Mouse (Mus musculus) 3T3-L1 (cell line): ENCODE measurements around the gene Exoc3l.

Source experiments
- DNase-seq: peaks from one replicate; pipeline ENCODE4 v3.0.0-alpha.2; 2015; ENCODE audit warnings: low read depth, low spot score

The Exoc3l gene

GRCm38 (mm10) chr8:105295895-105296573 is at the start of gene Exoc3l:
Gene Exoc3l, minus strand, starts transcription at chr8:105296101.
- DNase-seq, result no peak

GRCm38 (mm10) chr8:105345061-105345975 is 49.4 kb upstream of the Exoc3l start:
- peak; percentile 94 for DNase-seq

DNA sequence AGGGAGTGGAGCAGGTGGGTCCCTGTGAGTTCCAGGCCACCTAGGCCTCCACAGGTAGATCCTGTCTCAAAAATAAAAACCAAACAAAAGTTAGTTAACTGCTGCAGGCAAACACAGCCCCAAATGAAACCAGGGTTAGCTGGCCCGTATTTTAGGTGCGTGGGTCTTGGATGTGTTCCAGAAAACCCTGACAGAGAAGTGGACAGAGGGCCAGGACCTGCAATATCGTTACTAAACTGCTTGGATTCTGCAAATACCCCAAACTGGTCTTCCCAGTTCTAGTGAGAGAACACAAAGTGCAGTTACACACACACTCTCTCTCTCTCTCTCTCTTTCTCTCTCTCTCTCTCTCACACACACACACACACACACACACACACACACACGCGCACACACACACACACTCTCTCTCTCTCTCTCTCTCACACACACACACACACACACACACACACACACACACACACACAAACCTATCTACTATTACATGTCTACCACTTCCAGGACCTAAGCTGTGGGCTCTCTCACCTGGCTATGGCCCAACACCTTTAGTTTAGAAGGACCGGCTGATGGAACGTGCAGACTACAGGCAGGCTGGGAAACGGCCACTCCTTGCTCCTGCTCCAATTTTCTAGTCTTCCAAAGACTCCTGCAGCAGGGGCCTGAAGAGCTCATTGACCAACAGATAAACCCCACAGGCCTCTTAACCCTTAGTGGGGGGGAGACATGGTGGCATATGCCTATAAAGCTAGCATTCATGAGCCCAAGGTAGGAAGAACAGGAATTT is 48.1 kb upstream of the Exoc3l start:
- no peak for DNase-seq

GRCm38 (mm10) chr8:105342768-105343167 is 46.9 kb upstream of the Exoc3l start:
- DNase-seq, result no peak

- DNase-seq, result no peak
Observed at GRCm38 (mm10) chr8:105341399-105341798, 45.5 kb upstream of the Exoc3l start.

DNA sequence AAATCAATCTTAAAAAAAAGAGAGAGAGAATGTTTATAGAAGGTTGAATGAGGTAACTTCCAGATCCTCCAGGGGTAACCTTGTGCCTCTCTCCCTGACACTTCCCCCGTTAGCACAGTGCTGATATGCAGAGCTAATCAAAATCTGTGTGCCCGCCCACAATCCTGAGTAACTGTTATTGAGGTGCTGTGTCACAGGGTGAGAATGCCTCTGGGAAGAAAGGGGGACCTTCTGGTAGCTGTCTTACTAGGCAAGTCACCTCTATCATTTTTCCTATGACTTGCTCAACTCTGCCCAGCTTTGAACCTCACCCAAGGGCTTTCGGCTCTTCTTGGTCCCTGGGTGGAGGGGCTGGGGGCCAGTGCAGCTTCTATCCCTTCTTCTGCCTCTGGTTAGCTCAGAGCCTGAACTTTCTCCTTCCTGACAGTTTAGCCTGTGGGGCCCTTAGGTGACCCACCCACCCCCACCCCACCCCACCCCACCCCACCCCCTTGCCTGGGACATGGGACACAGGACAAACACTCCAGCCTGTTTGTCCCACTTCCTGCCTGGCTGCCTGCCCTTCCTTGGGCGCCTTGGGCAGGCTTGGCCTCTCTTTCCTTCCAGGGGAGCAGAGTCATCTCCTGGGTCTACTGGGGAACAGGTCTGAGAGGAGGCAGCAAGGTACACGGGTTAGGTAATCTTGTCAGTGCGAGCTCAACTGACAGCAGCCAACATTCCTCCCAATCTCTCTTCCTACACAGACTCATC is 44.2 kb upstream of the Exoc3l start:
- peak; percentile 49 for DNase-seq

GRCm38 (mm10) chr8:105338992-105339391 is 43.1 kb upstream of the Exoc3l start:
- DNase-seq, result no peak

DNA sequence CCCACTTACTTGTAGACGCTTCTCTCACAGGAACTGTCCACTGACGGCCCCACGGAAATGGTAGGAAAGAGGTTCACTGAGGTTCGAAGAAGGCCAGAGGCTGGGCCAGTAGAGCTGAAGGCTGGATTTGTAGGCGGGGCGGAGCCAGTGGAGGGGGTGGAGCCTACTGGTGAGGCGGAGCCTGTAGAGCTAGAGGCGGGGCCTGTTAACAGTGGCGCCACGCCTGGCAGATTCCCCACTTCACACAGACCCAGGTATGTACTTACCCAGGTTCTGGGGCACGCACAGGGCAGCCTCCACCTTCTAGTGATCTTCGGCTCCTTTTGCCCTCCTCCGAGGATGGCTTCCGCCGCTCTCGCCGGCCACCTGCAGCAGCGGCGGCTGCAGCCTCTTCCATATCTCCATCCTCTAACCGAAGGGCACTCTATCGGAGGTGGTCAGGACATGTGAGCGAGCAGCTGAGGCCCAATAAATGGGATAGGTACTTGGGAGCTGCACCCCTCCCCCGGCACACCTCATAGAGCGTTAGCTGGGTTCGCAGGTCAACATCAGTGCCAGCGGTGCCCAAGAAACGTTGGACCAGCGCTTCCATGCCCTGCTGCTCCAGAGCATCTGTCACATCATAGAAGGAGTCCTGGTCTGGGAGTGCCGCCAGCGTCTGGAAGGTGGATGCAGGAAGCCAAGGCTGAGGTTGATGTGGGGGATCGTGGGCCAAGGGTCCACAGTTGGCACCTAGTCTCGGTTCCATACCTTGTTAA is 40.7 kb upstream of the Exoc3l start:
- DNase-seq, result no peak

GRCm38 (mm10) chr8:105332523-105332922 is 36.6 kb upstream of the Exoc3l start:
- no peak for DNase-seq

GRCm38 (mm10) chr8:105331931-105332330 is 36.0 kb upstream of the Exoc3l start:
- no peak for DNase-seq

GRCm38 (mm10) chr8:105331469-105331868 is 35.6 kb upstream of the Exoc3l start:
- no peak for DNase-seq

- no peak for DNase-seq
Observed at GRCm38 (mm10) chr8:105330325-105330724, 34.4 kb upstream of the Exoc3l start.

- peak; percentile 17 for DNase-seq
Observed at GRCm38 (mm10) chr8:105326968-105327367, 31.1 kb upstream of the Exoc3l start.

- peak; percentile 99 for DNase-seq
Observed at GRCm38 (mm10) chr8:105326141-105326672, 30.3 kb upstream of the Exoc3l start, which contains the start of the genes Lrrc29 and Tmem208. Gene Lrrc29, minus strand, starts transcription at chr8:105326278. Gene Tmem208, plus strand, starts transcription at chr8:105326354.

- DNase-seq, result no peak
Observed at GRCm38 (mm10) chr8:105325641-105326093, 29.8 kb upstream of the Exoc3l start.

GRCm38 (mm10) chr8:105323183-105323582 is 27.3 kb upstream of the Exoc3l start:
- DNase-seq, result no peak

- DNase-seq, result no peak
Observed at GRCm38 (mm10) chr8:105318662-105319190, 22.8 kb upstream of the Exoc3l start.

GRCm38 (mm10) chr8:105317941-105318340 is 22.0 kb upstream of the Exoc3l start:
- DNase-seq, result no peak

DNA sequence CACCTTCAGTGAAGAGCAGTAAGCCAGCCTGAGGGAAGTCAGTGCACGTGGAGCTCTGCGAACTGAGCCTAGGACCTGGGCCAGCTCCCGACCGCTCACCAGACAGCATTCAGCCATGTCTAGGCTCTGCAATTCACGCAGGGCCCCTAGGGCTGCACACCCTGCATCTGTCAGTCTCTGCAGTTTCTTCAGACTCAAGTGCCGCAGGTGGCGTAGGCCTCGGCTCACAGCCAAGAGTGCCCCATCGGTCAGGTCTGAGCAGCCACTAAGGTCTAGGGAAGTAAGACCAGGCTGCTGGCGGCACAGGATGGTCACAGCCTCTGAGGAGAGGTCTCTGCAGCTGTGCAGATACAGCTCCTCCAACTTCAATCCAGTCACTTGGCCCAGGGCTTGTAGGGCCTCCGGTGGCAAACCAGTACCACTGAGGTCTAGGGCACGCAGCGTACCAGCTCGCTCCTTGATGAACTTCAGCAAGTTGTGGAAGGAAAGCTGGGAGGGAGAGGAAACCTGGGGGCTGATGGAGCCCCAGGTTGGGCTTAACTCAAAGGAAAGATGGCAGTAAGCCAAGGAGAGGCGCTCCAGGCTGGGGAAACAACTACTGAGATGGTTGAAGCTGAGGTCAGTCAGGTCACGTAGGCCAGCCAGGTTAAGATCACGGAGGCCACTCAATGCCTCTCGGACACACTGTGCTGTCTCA is 19.3 kb upstream of the Exoc3l start:
- DNase-seq, result no peak
